Mouse (Mus musculus) E14TG2a.4 (cell line): ENCODE measurements around the gene Snrk.

Source experiments
- CTCF ChIP-seq: conservative IDR thresholded peaks from 2 replicates; pipeline ENCODE4 v1.5.1; 2014; ENCODE audit warnings: low read length
- POU5F1 ChIP-seq: IDR thresholded peaks from 2 replicates; pipeline ENCODE4 v1.6.1; 2014; ENCODE audit warnings: low read length, borderline replicate concordance

GRCm38 (mm10) chr9:122208311-122208710 lies 91.2 kb downstream of the Snrk start:
- TF ChIP-seq CTCF: no peak
- no peak for TF ChIP-seq POU5F1
